Mouse (Mus musculus) CH12.LX (cell line): ENCODE measurements around the gene Rock2. TPM values are rescaled to one million over a fixed set of nuclear protein-coding genes. Genes with fewer than 3 reads are reported as not detected.

Experiments used
- DNase-seq: peaks from one replicate; pipeline ENCODE4 v3.0.0-alpha.2; 2013; ENCODE audit errors: extremely low read depth
- H3K27ac ChIP-seq: 2 replicates; pipeline ENCODE4 v1.5.1; 2012; ENCODE audit warnings: low read depth, mild to moderate bottlenecking, control low read depth, moderate library complexity; ENCODE audit not compliant: insufficient read depth
- H3K27me3 ChIP-seq: replicated peaks from 2 replicates; pipeline ENCODE3; 2012; ENCODE audit warnings: inconsistent platforms
- H3K36me3 ChIP-seq, 2 experiments: replicated peaks in 1 of 2; 2 replicates each; pipeline versions ENCODE3 to v1.6.1; 2012; ENCODE audit warnings: inconsistent platforms in 1 of 2, low read length in 1 of 2, mild to moderate bottlenecking in 1 of 2, mixed read lengths in 1 of 2, moderate library complexity in 1 of 2; ENCODE audit not compliant: control insufficient read depth in 1 of 2, insufficient read depth in 1 of 2
- H3K4me1 ChIP-seq, 2 experiments: 2 replicates each; pipeline ENCODE4 v1.6.1; 2012; ENCODE audit warnings: inconsistent platforms in 1 of 2, moderate library complexity in 1 of 2; ENCODE audit not compliant: insufficient read depth in 2 of 2, control insufficient read depth in 1 of 2
- H3K4me2 ChIP-seq: 2 replicates; pipeline ENCODE4 v1.6.1; 2012; ENCODE audit warnings: low read depth, mild to moderate bottlenecking, control low read depth; ENCODE audit not compliant: poor library complexity, insufficient read depth, severe bottlenecking
- H3K4me3 ChIP-seq, 3 experiments: fragments of 150-350 bp in 1 of 3; sonication (generic) in 1 of 3; replicated peaks in 1 of 3; 2 replicates each; pipeline versions ENCODE3 to v1.5.1; 2011 to 2012; ENCODE audit warnings: low read depth in 2 of 3, low read length in 2 of 3, mild to moderate bottlenecking in 2 of 3, moderate library complexity in 2 of 3, control low read depth in 1 of 3, improper control_type of control experiment in 1 of 3, inconsistent platforms in 1 of 3, mixed read lengths in 1 of 3; ENCODE audit not compliant: poor library complexity in 1 of 3
- H3K79me2 ChIP-seq: replicated peaks from 2 replicates; pipeline ENCODE4 v1.6.1; 2012; ENCODE audit warnings: mild to moderate bottlenecking, moderate library complexity; ENCODE audit not compliant: control insufficient read depth, poor library complexity, insufficient read depth, severe bottlenecking; ENCODE audit errors: extremely low read depth
- H3K9ac ChIP-seq: 2 replicates; pipeline ENCODE4 v1.6.1; 2012; ENCODE audit warnings: low read depth, mild to moderate bottlenecking, control low read depth, moderate library complexity; ENCODE audit not compliant: insufficient read depth
- H3K9me3 ChIP-seq: replicated peaks from 2 replicates; pipeline ENCODE3; 2012; ENCODE audit warnings: low read length, inconsistent platforms, mixed read lengths
- BHLHE40 ChIP-seq: IDR thresholded peaks from 2 replicates; pipeline ENCODE4 v1.6.1; 2011; ENCODE audit warnings: mild to moderate bottlenecking, low read depth, low read length, improper control_type of control experiment
- CHD2 ChIP-seq: IDR thresholded peaks from 2 replicates; pipeline ENCODE4 v1.6.1; 2011; ENCODE audit warnings: low read length, improper control_type of control experiment
- E2F4 ChIP-seq: IDR thresholded peaks from 2 replicates; pipeline ENCODE4 v1.6.1; 2011; ENCODE audit warnings: low read depth, low read length, improper control_type of control experiment; ENCODE audit not compliant: insufficient replicate concordance
- EP300 ChIP-seq: IDR thresholded peaks from 2 replicates; pipeline ENCODE4 v1.6.1; 2011; ENCODE audit warnings: low read length, improper control_type of control experiment
- ETS1 ChIP-seq: conservative IDR thresholded peaks from 2 replicates; pipeline ENCODE4 v1.6.1; 2012; ENCODE audit warnings: low read depth, mild to moderate bottlenecking, inconsistent platforms, low read length, improper control_type of control experiment, moderate library complexity
- GABPA ChIP-seq: IDR thresholded peaks from 2 replicates; pipeline ENCODE4 v1.6.1; 2012; ENCODE audit warnings: low read depth, low read length, improper control_type of control experiment, inconsistent platforms; ENCODE audit not compliant: insufficient replicate concordance
- HCFC1 ChIP-seq: IDR thresholded peaks from 2 replicates; pipeline ENCODE4 v1.6.1; 2012; ENCODE audit warnings: low read depth, mild to moderate bottlenecking, inconsistent platforms, low read length, improper control_type of control experiment
- IRF4 ChIP-seq: IDR thresholded peaks from 2 replicates; pipeline ENCODE4 v1.6.1; 2014; ENCODE audit warnings: low read depth, mild to moderate bottlenecking, inconsistent platforms, low read length, improper control_type of control experiment
- JUND ChIP-seq: conservative IDR thresholded peaks from 2 replicates; pipeline ENCODE4 v1.6.1; 2011; ENCODE audit warnings: low read depth, low read length, improper control_type of control experiment
- MEF2A ChIP-seq: IDR thresholded peaks from 2 replicates; pipeline ENCODE4 v1.6.1; 2014; ENCODE audit warnings: low read depth, mild to moderate bottlenecking, inconsistent platforms, low read length, improper control_type of control experiment, borderline replicate concordance
- MXI1 ChIP-seq: IDR thresholded peaks from 2 replicates; pipeline ENCODE4 v1.6.1; 2011; ENCODE audit warnings: mild to moderate bottlenecking, low read depth, low read length, improper control_type of control experiment
- MYC ChIP-seq: IDR thresholded peaks from 2 replicates; pipeline ENCODE4 v1.6.1; 2011; ENCODE audit warnings: low read depth, mild to moderate bottlenecking, improper control_type of control experiment, low read length
- NELFE ChIP-seq: IDR thresholded peaks from 2 replicates; pipeline ENCODE4 v1.6.1; 2011; ENCODE audit warnings: low read depth, low read length, improper control_type of control experiment
- PAX5 ChIP-seq: IDR thresholded peaks from 2 replicates; pipeline ENCODE4 v1.6.1; 2012; ENCODE audit warnings: low read length, inconsistent platforms, mixed read lengths
- RCOR1 ChIP-seq: conservative IDR thresholded peaks from 2 replicates; pipeline ENCODE4 v1.6.1; 2012; ENCODE audit warnings: low read depth, mild to moderate bottlenecking, inconsistent platforms, low read length, improper control_type of control experiment
- SMC3 ChIP-seq: IDR thresholded peaks from 2 replicates; pipeline ENCODE4 v1.6.1; 2011; ENCODE audit warnings: low read depth, low read length, improper control_type of control experiment
- TBP ChIP-seq: conservative IDR thresholded peaks from 2 replicates; pipeline ENCODE4 v1.6.1; 2011; ENCODE audit warnings: low read depth, low read length, improper control_type of control experiment
- UBTF ChIP-seq: IDR thresholded peaks from 2 replicates; pipeline ENCODE4 v1.6.1; 2012; ENCODE audit warnings: low read depth, mild to moderate bottlenecking, inconsistent platforms, low read length, improper control_type of control experiment, moderate library complexity
- USF1 ChIP-seq: IDR thresholded peaks from 2 replicates; pipeline ENCODE4 v1.6.1; 2014; ENCODE audit warnings: low read depth, mild to moderate bottlenecking, inconsistent platforms, low read length, improper control_type of control experiment
- ZMIZ1 ChIP-seq: IDR thresholded peaks from 2 replicates; pipeline ENCODE4 v1.6.1; 2012; ENCODE audit warnings: low read depth, mild to moderate bottlenecking, inconsistent platforms, low read length, improper control_type of control experiment
- ZNF384 ChIP-seq: IDR thresholded peaks from 2 replicates; pipeline ENCODE4 v1.6.1; 2012; ENCODE audit warnings: low read depth, low read length, improper control_type of control experiment, inconsistent platforms
- dilution Hi-C: fragments of 300-500 bp; cut with MboI; formaldehyde crosslinking; loops from 2 replicates; pipeline ENCODE4 v1.14.3; 2020; ENCODE audit warnings: low sequenced_read_pairs; ENCODE audit not compliant: extremely low pct_unique_long_range_greater_than_20kb, extremely low pct_ligation_motif_present
- in situ Hi-C: fragments of 300-500 bp; cut with MboI; formaldehyde crosslinking; loops from 3 replicates; pipeline ENCODE4 v1.14.3; 2019; ENCODE audit warnings: low sequenced_read_pairs, low pct_ligation_motif_present, low pct_unique_long_range_greater_than_20kb, mixed read lengths
- polyA plus RNA-seq: library from polyadenylated mRNA; unstranded; fragments of >175 nt; gene quantifications from 2 replicates; pipeline ENCODE4 v1.2.1, GENCODE M21; 2012; ENCODE audit warnings: low read depth; ENCODE audit not compliant: insufficient read length
- total RNA-seq, 2 experiments: library from RNA; depleted of rRNA; stranded (reverse); fragments of 300-350 nt in 1 of 2; fragments of >200 nt in 1 of 2; gene quantifications; 2 replicates each; pipeline ENCODE4 v1.2.3; 2012 to 2014

Gene Rock2
- total and polyA plus RNA-seq, 3 experiments = 39.1 to 49.9 (median 40.3) TPM

GRCm38 (mm10) chr12:16865871-16866270 lies 28.8 kb upstream of the Rock2 start:
- no peak for DNase-seq
- no peak overlapping the region for H3K27ac ChIP-seq
- in situ Hi-C loops = no loop called here

GRCm38 (mm10) chr12:16866460-16866859 lies 28.2 kb upstream of the Rock2 start:
- H3K27ac ChIP-seq = no peak overlapping the region
- no peak overlapping the region for H3K4me3 ChIP-seq
- H3K4me2 ChIP-seq = no peak overlapping the region
- in situ Hi-C loops (no loop called here), dilution Hi-C loops (no loop called here)
- no peaks in the 10 kb centered on the region for H3K27me3 ChIP-seq
- H3K9me3 ChIP-seq = no peaks in the 10 kb centered on the region
- H3K4me1 ChIP-seq = peaks cover 25 to 72% of the 10 kb centered on the region in 2 experiments
- TF ChIP-seq GABPA (no peak), SMC3 (no peak), MEF2A (no peak), E2F4 (no peak), IRF4 (no peak)
- H3K79me2 ChIP-seq = no peaks in the 10 kb centered on the region
- H3K36me3 ChIP-seq = no peaks in the 10 kb centered on the region
- no peak overlapping the region for H3K9ac ChIP-seq
- no peak for DNase-seq

More at GRCm38 (mm10) chr12:16865871-16866270, 28.8 kb upstream of the Rock2 start:
- Histone ChIP-seq H3K4me1 (peaks cover 22 to 72% of the 10 kb centered on the region in 2 experiments), H3K4me2 (no peak overlapping the region), H3K4me3 (no peak overlapping the region), H3K9ac (no peak overlapping the region), H3K79me2 (no peaks in the 10 kb centered on the region), H3K27me3 (no peaks in the 10 kb centered on the region), H3K36me3 (no peaks in the 10 kb centered on the region), H3K9me3 (no peaks in the 10 kb centered on the region)
- dilution Hi-C loops = no loop called here
- TF ChIP-seq PAX5 = no peak
- no peak for TF ChIP-seq ETS1
- no peak for TF ChIP-seq RCOR1
- TF ChIP-seq USF1 = no peak
- no peak for TF ChIP-seq ZNF384
- no peak for TF ChIP-seq UBTF
- no peak for TF ChIP-seq CHD2
- TF ChIP-seq MYC = no peak
- TF ChIP-seq SMC3 = no peak
- no peak for TF ChIP-seq HCFC1
- no peak for TF ChIP-seq ZMIZ1
- no peak for TF ChIP-seq TBP
- no peak for TF ChIP-seq MEF2A
- no peak for TF ChIP-seq MXI1
- TF ChIP-seq JUND = no peak
- no peak for TF ChIP-seq EP300
- no peak for TF ChIP-seq BHLHE40
- TF ChIP-seq NELFE = no peak
